Mouse (Mus musculus) ES-Bruce4 (cell line): ENCODE data around the gene Frmd4a.

Experiments
- CTCF ChIP-seq: IDR thresholded peaks from one replicate; pipeline ENCODE4 v1.8.1; 2011; ENCODE audit warnings: low read depth, low read length
- EP300 ChIP-seq: IDR thresholded peaks from 2 replicates; pipeline ENCODE4 v1.6.1; 2011; ENCODE audit warnings: low read depth, low read length; ENCODE audit not compliant: insufficient read depth
- POLR2A ChIP-seq: IDR thresholded peaks from one replicate; pipeline ENCODE4 v1.8.1; 2011; ENCODE audit warnings: low read length; ENCODE audit not compliant: insufficient read depth

- TF ChIP-seq EP300 = no peak
- no peak for TF ChIP-seq POLR2A
- no peak for TF ChIP-seq CTCF
Measured at GRCm38 (mm10) chr2:4232335-4232734, 214.8 kb downstream of the Frmd4a start.
